Mouse (Mus musculus): ENCODE measurements around the gene Gm20388. TPM values are rescaled to one million over a fixed set of nuclear protein-coding genes. Genes with fewer than 3 reads are reported as not detected.

Gm20388 gene
- polyA plus RNA-seq, 1 experiment from 2014 or later: not detected

DNA sequence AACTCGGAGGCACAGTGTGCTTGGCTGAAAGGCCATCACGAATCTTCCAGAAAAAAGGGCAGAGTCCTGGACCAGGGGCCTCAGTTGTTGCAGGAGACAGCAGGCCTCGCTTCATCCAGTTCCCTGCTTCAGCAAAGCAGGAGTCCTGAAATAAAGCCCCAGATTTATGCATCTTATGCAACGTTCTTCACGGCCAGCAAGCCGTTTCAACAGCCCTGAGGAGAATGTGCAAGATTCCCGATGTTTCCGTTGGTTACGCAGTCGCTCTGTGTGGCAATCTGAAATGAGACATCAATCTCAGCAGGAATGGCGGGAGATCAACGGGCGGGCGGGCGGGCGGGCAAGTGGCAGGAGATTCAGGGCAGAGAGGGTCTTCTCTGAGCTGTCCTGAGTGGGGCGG is 830.4 kb downstream of the Gm20388 start:
- Histone ChIP-seq H3K9ac (ENCODE audit: low read depth, low read length) (no peak overlapping the region), H3K27me3 (replicated peaks; ENCODE audit: control insufficient read depth, insufficient read depth, low read length) (no peaks in the 10 kb centered on the region), H3K4me2 (replicated peaks; ENCODE audit: low read depth) (no peak overlapping the region), H3K36me3 (ENCODE audit: control insufficient read depth, insufficient read depth) (peaks cover 33% of the 10 kb centered on the region), H3K4me1 (replicated peaks; ENCODE audit: control insufficient read depth, insufficient read depth, low read length) (peaks cover 25% of the 10 kb centered on the region), H3K27ac (ENCODE audit: low read depth, low read length) (peak overlapping the region; percentile 54; the same call in 1 of the 2 replicates), H3K4me3 (ENCODE audit: low read depth, low read length) (no peak overlapping the region), H3K9me3 (ENCODE audit: control insufficient read depth) (no peaks in the 10 kb centered on the region)
- no peak for ATAC-seq
- no peak for TF ChIP-seq CTCF (IDR thresholded peaks at IDR 0.05; ENCODE audit: low read depth)
- WGBS: 84% methylated on average over 17 of the region's 17 CpGs

DNA sequence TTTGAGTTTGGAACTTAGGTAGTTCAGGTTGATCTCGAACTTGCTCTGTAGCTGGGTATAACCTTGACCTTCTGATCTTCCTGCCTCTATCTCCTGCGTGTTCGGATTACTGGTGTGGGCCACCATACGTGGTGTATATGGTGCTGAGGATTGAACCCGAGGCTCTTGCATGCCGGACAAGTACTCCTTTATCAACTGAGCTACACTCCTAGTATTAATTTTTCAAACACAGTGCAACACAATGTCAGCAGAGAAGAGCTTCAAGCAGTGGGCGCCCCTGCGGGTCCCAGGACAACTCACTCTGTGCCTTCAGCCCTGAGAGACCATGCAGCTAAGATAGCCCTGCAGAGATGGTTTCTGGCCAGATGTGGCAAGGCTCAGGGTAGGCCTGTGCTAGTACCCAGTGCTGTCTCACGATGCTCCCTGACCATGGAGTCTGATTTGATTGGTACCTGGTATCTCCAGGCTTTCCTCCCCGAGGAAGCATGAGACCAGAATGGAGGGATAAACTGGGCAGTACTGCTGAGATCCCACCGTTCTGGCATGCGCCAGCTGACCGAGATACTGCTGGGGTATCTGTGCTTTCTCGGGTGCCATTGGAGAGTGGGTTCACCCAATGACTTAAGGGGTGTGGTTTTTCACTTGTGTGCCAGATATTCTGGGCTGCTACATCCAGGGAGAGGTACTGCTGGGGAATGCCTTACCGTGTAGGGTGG is 831.3 kb downstream of the Gm20388 start:
- no peak for TF ChIP-seq CTCF (IDR thresholded peaks at IDR 0.05; ENCODE audit: low read depth)
- Histone ChIP-seq H3K27ac (ENCODE audit: low read depth, low read length) (no peak overlapping the region), H3K27me3 (replicated peaks; ENCODE audit: control insufficient read depth, insufficient read depth, low read length) (no peaks in the 10 kb centered on the region), H3K4me1 (replicated peaks; ENCODE audit: control insufficient read depth, insufficient read depth, low read length) (peaks cover 25% of the 10 kb centered on the region), H3K9me3 (ENCODE audit: control insufficient read depth) (no peaks in the 10 kb centered on the region), H3K4me2 (replicated peaks; ENCODE audit: low read depth) (no peak overlapping the region; the same call in 1 of the 2 replicates), H3K36me3 (ENCODE audit: control insufficient read depth, insufficient read depth) (peaks cover 42% of the 10 kb centered on the region), H3K4me3 (ENCODE audit: low read depth, low read length) (no peak overlapping the region), H3K9ac (ENCODE audit: low read depth, low read length) (no peak overlapping the region)
- no peak for ATAC-seq
- WGBS: 85% methylated on average over 15 of the region's 15 CpGs

DNA sequence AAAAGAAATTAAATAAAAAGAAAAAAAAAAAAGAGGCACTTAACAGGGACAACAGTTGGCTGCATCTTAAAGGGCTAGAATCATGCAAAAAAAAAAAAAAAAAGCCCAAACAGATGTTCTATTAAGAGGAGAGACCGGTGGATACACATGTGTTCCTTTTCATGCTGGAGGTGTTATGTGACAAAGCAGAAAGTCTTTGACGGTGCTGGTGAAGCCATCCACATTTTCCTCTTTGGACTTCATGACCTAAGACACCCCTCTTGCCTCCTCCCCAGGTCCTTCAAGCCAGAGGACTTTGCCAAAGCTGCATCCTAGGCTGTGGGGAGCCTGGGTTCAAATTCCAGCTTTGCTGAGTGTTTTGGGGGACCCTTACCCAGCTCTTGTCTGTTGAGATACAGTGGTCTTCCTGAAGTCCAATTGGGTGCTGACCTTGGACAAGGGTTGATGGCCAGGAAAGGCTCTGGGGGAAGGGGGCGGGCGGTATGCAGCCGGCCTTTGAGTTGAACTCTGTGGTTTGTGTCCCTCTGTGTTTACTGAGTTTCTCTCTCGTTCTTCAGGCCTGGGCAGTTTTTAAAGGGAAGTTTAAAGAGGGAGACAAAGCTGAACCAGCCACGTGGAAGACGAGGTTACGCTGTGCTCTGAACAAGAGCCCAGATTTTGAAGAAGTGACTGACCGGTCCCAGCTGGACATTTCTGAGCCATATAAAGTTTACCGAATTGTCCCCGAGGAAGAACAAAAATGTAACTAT is 832.7 kb downstream of the Gm20388 start:
- Histone ChIP-seq H3K27me3 (replicated peaks; ENCODE audit: control insufficient read depth, insufficient read depth, low read length) (no peaks in the 10 kb centered on the region), H3K4me1 (replicated peaks; ENCODE audit: control insufficient read depth, insufficient read depth, low read length) (peaks cover 22% of the 10 kb centered on the region), H3K27ac (ENCODE audit: low read depth, low read length) (peak overlapping the region; percentile 81), H3K36me3 (ENCODE audit: control insufficient read depth, insufficient read depth) (peaks cover 56% of the 10 kb centered on the region), H3K9ac (ENCODE audit: low read depth, low read length) (no peak overlapping the region; the same call in 1 of the 2 replicates), H3K9me3 (ENCODE audit: control insufficient read depth) (no peaks in the 10 kb centered on the region), H3K4me3 (ENCODE audit: low read depth, low read length) (no peak overlapping the region), H3K4me2 (replicated peaks; ENCODE audit: low read depth) (peak overlapping the region; percentile 38; the same call in 1 of the 2 replicates)
- WGBS: 32% methylated on average over 12 of the region's 12 CpGs
- ATAC-seq: no peak; the same call in 1 of the 2 replicates
- no peak for TF ChIP-seq CTCF (IDR thresholded peaks at IDR 0.05; ENCODE audit: low read depth)

DNA sequence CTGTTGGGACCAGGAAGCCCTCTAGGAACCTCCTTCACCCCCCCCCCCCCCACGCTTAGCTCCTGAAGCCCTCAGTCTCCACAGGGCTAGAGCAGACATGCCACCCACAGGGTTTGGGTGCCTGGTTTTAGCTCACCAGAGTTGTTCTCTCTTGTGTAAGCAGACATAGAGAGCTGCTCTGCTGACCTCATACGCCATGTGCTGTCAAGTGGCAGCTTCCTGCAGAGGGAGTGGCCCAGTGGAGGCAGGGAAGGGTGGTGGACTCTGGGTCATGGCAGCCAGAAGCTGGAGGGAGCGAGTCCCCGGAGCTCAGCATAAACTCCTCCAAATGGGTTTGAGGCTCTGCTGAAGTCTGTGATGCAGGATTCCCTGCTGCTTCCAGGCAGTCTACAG is 833.3 kb downstream of the Gm20388 start:
- peak; percentile 69 for ATAC-seq
- no peaks in the 10 kb centered on the region for H3K9me3 ChIP-seq (ENCODE audit: control insufficient read depth)
- WGBS: 20% methylated on average over 4 of the region's 4 CpGs
- peak overlapping the region; percentile 38 for H3K4me2 ChIP-seq (replicated peaks; ENCODE audit: low read depth)
- H3K27me3 ChIP-seq (replicated peaks; ENCODE audit: control insufficient read depth, insufficient read depth, low read length): no peaks in the 10 kb centered on the region
- no peak overlapping the region; the same call in 1 of the 2 replicates for H3K9ac ChIP-seq (ENCODE audit: low read depth, low read length)
- H3K4me1 ChIP-seq (replicated peaks; ENCODE audit: control insufficient read depth, insufficient read depth, low read length): peaks cover 20% of the 10 kb centered on the region
- H3K4me3 ChIP-seq (ENCODE audit: low read depth, low read length): no peak overlapping the region
- peak overlapping the region; percentile 81 for H3K27ac ChIP-seq (ENCODE audit: low read depth, low read length)
- peaks cover 60% of the 10 kb centered on the region for H3K36me3 ChIP-seq (ENCODE audit: control insufficient read depth, insufficient read depth)
- 0 out of 2 replicates have a peak, but pooled peaks have one; percentile 31 for TF ChIP-seq CTCF (IDR thresholded peaks at IDR 0.05; ENCODE audit: low read depth)

- Histone ChIP-seq H3K27ac (ENCODE audit: low read depth, low read length) (peak overlapping the region; percentile 81), H3K9me3 (ENCODE audit: control insufficient read depth) (no peaks in the 10 kb centered on the region), H3K36me3 (ENCODE audit: control insufficient read depth, insufficient read depth) (peaks cover 66% of the 10 kb centered on the region), H3K4me3 (ENCODE audit: low read depth, low read length) (no peak overlapping the region), H3K27me3 (replicated peaks; ENCODE audit: control insufficient read depth, insufficient read depth, low read length) (no peaks in the 10 kb centered on the region), H3K4me2 (replicated peaks; ENCODE audit: low read depth) (peak overlapping the region; percentile 38; the same call in 1 of the 2 replicates), H3K4me1 (replicated peaks; ENCODE audit: control insufficient read depth, insufficient read depth, low read length) (peaks cover 20% of the 10 kb centered on the region), H3K9ac (ENCODE audit: low read depth, low read length) (no peak overlapping the region)
- no peak for TF ChIP-seq CTCF (IDR thresholded peaks at IDR 0.05; ENCODE audit: low read depth)
- 31% methylated on average over 5 of the region's 5 CpGs for WGBS
- peak; percentile 23; the same call in 1 of the 2 replicates for ATAC-seq
Measured at GRCm38 (mm10) chr8:120744448-120744847, 833.8 kb downstream of the Gm20388 start.

- no peak overlapping the region for H3K4me3 ChIP-seq (ENCODE audit: low read depth, low read length)
- H3K9me3 ChIP-seq (ENCODE audit: control insufficient read depth): no peaks in the 10 kb centered on the region
- no peak overlapping the region for H3K9ac ChIP-seq (ENCODE audit: low read depth, low read length)
- TF ChIP-seq CTCF (IDR thresholded peaks at IDR 0.05; ENCODE audit: low read depth): no peak
- H3K4me2 ChIP-seq (replicated peaks; ENCODE audit: low read depth): no peak overlapping the region
- peak overlapping the region; percentile 58 for H3K27ac ChIP-seq (ENCODE audit: low read depth, low read length)
- peaks cover 19% of the 10 kb centered on the region for H3K4me1 ChIP-seq (replicated peaks; ENCODE audit: control insufficient read depth, insufficient read depth, low read length)
- ATAC-seq: peak; percentile 52
- no peaks in the 10 kb centered on the region for H3K27me3 ChIP-seq (replicated peaks; ENCODE audit: control insufficient read depth, insufficient read depth, low read length)
- 35% methylated on average over 7 of the region's 7 CpGs for WGBS
- H3K36me3 ChIP-seq (ENCODE audit: control insufficient read depth, insufficient read depth): peaks cover 69% of the 10 kb centered on the region
Measured at GRCm38 (mm10) chr8:120745226-120745625, 834.6 kb downstream of the Gm20388 start.
